7 mouse cellular contexts compared by ENCODE assay signal in the genomic region with DNA sequence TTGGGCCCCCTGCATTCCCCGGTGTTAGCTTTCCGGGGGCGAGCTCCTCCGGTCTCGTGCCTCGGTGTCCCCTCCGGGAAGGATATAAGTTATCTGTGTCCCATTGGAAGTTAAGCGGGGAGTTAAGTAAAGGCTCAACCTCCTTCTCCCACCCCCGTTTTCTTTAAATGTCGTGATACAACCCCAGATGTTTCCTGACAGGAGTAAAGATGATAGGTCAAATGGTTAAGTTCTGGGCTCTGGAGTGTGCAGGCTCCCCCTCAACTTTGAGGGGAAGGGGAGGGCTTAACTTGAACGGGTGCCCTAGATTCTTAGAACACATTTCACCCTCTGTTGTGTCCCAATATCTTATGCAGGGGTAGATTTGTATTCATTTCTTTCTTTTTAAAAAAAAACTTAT. TPM values are rescaled to one million over a fixed set of nuclear protein-coding genes. Genes with fewer than 3 reads are reported as not detected.
DNase-seq lines count a peak whose midpoint lies in the region; ATAC-seq and TF ChIP-seq lines count a peak whose summit lies in the region.

No protein-coding gene starts in this region.

- H3K4me2 ChIP-seq in limb, embryonic 12.5 days = peak overlapping the region; percentile 73
- H3K4me2 ChIP-seq in stomach, embryonic 14.5 days (replicated peaks; ENCODE audit: low read depth, low read length) = peak overlapping the region; percentile 73

- no peak overlapping the region for H3K27ac ChIP-seq in embryonic fibroblast, embryonic 13.5 days (ENCODE audit: insufficient read depth, low read length)
- peak overlapping the region; percentile 87 for H3K27ac ChIP-seq in limb, embryonic 12.5 days
- H3K27ac ChIP-seq in stomach, embryonic 14.5 days (ENCODE audit: low read length) = peak overlapping the region; percentile 78; the same call in 1 of the 2 replicates

- H3K27me3 ChIP-seq in megakaryocyte, embryonic 14.5 days (replicated peaks) = no peaks in the 10 kb centered on the region
- H3K27me3 ChIP-seq in limb, embryonic 12.5 days = no peaks in the 10 kb centered on the region
- no peaks in the 10 kb centered on the region for H3K27me3 ChIP-seq in stomach, embryonic 14.5 days (ENCODE audit: control insufficient read depth, insufficient read depth, low read length)

- ATAC-seq in megakaryocyte, adult 5-6 weeks (ENCODE audit: poor library complexity, severe bottlenecking) = no peak
- ATAC-seq in limb, embryonic 12.5 days (ENCODE audit: insufficient number of reproducible peaks, insufficient read depth, low FRiP score, low TSS enrichment, low read depth) = no peak
- ATAC-seq in stomach, embryonic 14.5 days (ENCODE audit: insufficient number of reproducible peaks, insufficient read depth, low FRiP score, low read depth) = no peak

- peak overlapping the region; percentile 100 for H3K4me3 ChIP-seq in megakaryocyte, embryonic 14.5 days (replicated peaks)
- peak overlapping the region; percentile 66 for H3K4me3 ChIP-seq in embryonic fibroblast, embryonic 13.5 days (ENCODE audit: insufficient read depth, low read length)
- peak overlapping the region; percentile 91 for H3K4me3 ChIP-seq in limb, embryonic 12.5 days (replicated peaks)
- H3K4me3 ChIP-seq in stomach, embryonic 14.5 days (ENCODE audit: low read depth, low read length) = peak overlapping the region; percentile 93

- TF ChIP-seq POLR2A in embryonic fibroblast, embryonic 13.5 days (IDR thresholded peaks at IDR 0.05; ENCODE audit: low read depth, low read length) = no peak

- no peak for DNase-seq in left cerebral cortex, adult 9 months (ENCODE audit: low spot score in 2 of 2)
- DNase-seq in right cerebral cortex, postnatal 14 days = no peak

- H3K9ac ChIP-seq in limb, embryonic 12.5 days (replicated peaks) = peak overlapping the region; percentile 91
- H3K9ac ChIP-seq in stomach, embryonic 14.5 days (replicated peaks; ENCODE audit: low read depth, low read length) = peak overlapping the region; percentile 92

- under 1% methylated on average over 11 of the region's 11 CpGs for WGBS in limb, embryonic 12.5 days
- WGBS in stomach, embryonic 14.5 days = 0% methylated on average over 11 of the region's 11 CpGs

- H3K9me3 ChIP-seq in megakaryocyte, embryonic 14.5 days = no peaks in the 10 kb centered on the region
- H3K9me3 ChIP-seq in limb, embryonic 12.5 days = no peaks in the 10 kb centered on the region
- H3K9me3 ChIP-seq in stomach, embryonic 14.5 days (ENCODE audit: control insufficient read depth, low read depth, low read length) = no peaks in the 10 kb centered on the region

- H3K36me3 ChIP-seq in megakaryocyte, embryonic 14.5 days (replicated peaks; ENCODE audit: low read length) = peaks cover 64% of the 10 kb centered on the region
- H3K36me3 ChIP-seq in limb, embryonic 12.5 days = peaks cover 60% of the 10 kb centered on the region
- peaks cover 43% of the 10 kb centered on the region for H3K36me3 ChIP-seq in stomach, embryonic 14.5 days (ENCODE audit: control insufficient read depth, insufficient read depth, low read length)

- no peak for TF ChIP-seq CTCF in embryonic fibroblast, embryonic 13.5 days (IDR thresholded peaks at IDR 0.05; ENCODE audit: borderline replicate concordance, insufficient read depth, low read length)

- peaks cover 66% of the 10 kb centered on the region for H3K4me1 ChIP-seq in megakaryocyte, embryonic 14.5 days
- H3K4me1 ChIP-seq in embryonic fibroblast, embryonic 13.5 days (ENCODE audit: control insufficient read depth, insufficient read depth, low read length) = no peaks in the 10 kb centered on the region; the same call in 1 of the 2 replicates
- H3K4me1 ChIP-seq in limb, embryonic 12.5 days (replicated peaks) = peaks cover 30% of the 10 kb centered on the region
- H3K4me1 ChIP-seq in stomach, embryonic 14.5 days (ENCODE audit: control insufficient read depth, insufficient read depth, low read length) = peaks cover 19% of the 10 kb centered on the region

RNA-seq across cellular contexts. Expression of gene Cstf1, which starts 0.8 kb away (rescaled TPM):
- 7.2 and 7.4 TPM in 2 replicates for polyA plus RNA-seq in megakaryocyte, embryonic 14.5 days (2012; ENCODE audit: insufficient read depth, low replicate concordance)
- 18.5 and 19.7 TPM in 2 replicates for total RNA-seq in megakaryocyte, adult 5-6 weeks (2015)
- total RNA-seq in megakaryocyte, adult 5-6 weeks (2017) = 34.4 and 39.7 TPM in 2 replicates
- 30.4 and 30.9 TPM in 2 replicates for polyA plus RNA-seq in embryonic fibroblast, embryonic 13.5 days (2011; ENCODE audit: insufficient read length, low read depth, missing spikeins)
- 48.8 and 52.4 TPM in 2 replicates for polyA plus RNA-seq in limb, embryonic 12.5 days (2016; fragmentation: Nextera tagmentation; extraction: Ambion mirVana)
- 40.0 and 43.2 TPM in 2 replicates for polyA plus RNA-seq in stomach, embryonic 14.5 days (2014; fragmentation: Nextera tagmentation; extraction: Ambion mirVana)

RNA-seq across cellular contexts. Expression of gene Aurka, which starts 0.9 kb away (rescaled TPM):
- polyA plus RNA-seq in megakaryocyte, embryonic 14.5 days (2012; ENCODE audit: insufficient read depth, low replicate concordance) = 7.0 and 9.6 TPM in 2 replicates
- total RNA-seq in megakaryocyte, adult 5-6 weeks (2015) = 46.6 and 51.4 TPM in 2 replicates
- total RNA-seq in megakaryocyte, adult 5-6 weeks (2017) = 79.4 and 81.0 TPM in 2 replicates
- polyA plus RNA-seq in embryonic fibroblast, embryonic 13.5 days (2011; ENCODE audit: insufficient read length, low read depth, missing spikeins) = 28.9 and 35.5 TPM in 2 replicates
- 155 and 160 TPM in 2 replicates for polyA plus RNA-seq in limb, embryonic 12.5 days (2016; fragmentation: Nextera tagmentation; extraction: Ambion mirVana)
- 104 and 111 TPM in 2 replicates for polyA plus RNA-seq in stomach, embryonic 14.5 days (2014; fragmentation: Nextera tagmentation; extraction: Ambion mirVana)

RNA-seq across cellular contexts. Expression of gene Cass4, which starts 22.3 kb away (rescaled TPM):
- 5.9 TPM in 2 replicates for polyA plus RNA-seq in megakaryocyte, embryonic 14.5 days (2012; ENCODE audit: insufficient read depth, low replicate concordance)
- total RNA-seq in megakaryocyte, adult 5-6 weeks (2015) = 4.0 TPM in 2 replicates
- 3.6 and 5.3 TPM in 2 replicates for total RNA-seq in megakaryocyte, adult 5-6 weeks (2017)
- polyA plus RNA-seq in embryonic fibroblast, embryonic 13.5 days (2011; ENCODE audit: insufficient read length, low read depth, missing spikeins) = 1.3 and 1.8 TPM in 2 replicates
- polyA plus RNA-seq in limb, embryonic 12.5 days (2016; fragmentation: Nextera tagmentation; extraction: Ambion mirVana) = 0.24 and 0.31 TPM in 2 replicates
- polyA plus RNA-seq in stomach, embryonic 14.5 days (2014; fragmentation: Nextera tagmentation; extraction: Ambion mirVana) = 0.13 and 0.32 TPM in 2 replicates

RNA-seq across cellular contexts. Expression of gene Fam210b, which starts 25.9 kb away (rescaled TPM):
- polyA plus RNA-seq in megakaryocyte, embryonic 14.5 days (2012; ENCODE audit: insufficient read depth, low replicate concordance) = 2.9 and 4.3 TPM in 2 replicates
- total RNA-seq in megakaryocyte, adult 5-6 weeks (2015) = 3.4 TPM in 2 replicates
- total RNA-seq in megakaryocyte, adult 5-6 weeks (2017) = 1.5 and 2.3 TPM in 2 replicates
- polyA plus RNA-seq in embryonic fibroblast, embryonic 13.5 days (2011; ENCODE audit: insufficient read length, low read depth, missing spikeins) = 10.6 and 11.8 TPM in 2 replicates
- 17.0 and 18.8 TPM in 2 replicates for polyA plus RNA-seq in limb, embryonic 12.5 days (2016; fragmentation: Nextera tagmentation; extraction: Ambion mirVana)
- polyA plus RNA-seq in stomach, embryonic 14.5 days (2014; fragmentation: Nextera tagmentation; extraction: Ambion mirVana) = 10.7 and 11.2 TPM in 2 replicates
